Mouse (Mus musculus) thymus, postnatal 14 days (tissue): ENCODE measurements at regions not wholly inside any gene's neighbourhood (a gene's known extent, or its start where the extent isn't known, plus 50 kb on each side); places are given as distances from the start of the nearest gene placed in this dataset.

ENCODE experiments used
- DNase-seq: peaks from one replicate; pipeline ENCODE4 v3.0.0; 2021

DNA sequence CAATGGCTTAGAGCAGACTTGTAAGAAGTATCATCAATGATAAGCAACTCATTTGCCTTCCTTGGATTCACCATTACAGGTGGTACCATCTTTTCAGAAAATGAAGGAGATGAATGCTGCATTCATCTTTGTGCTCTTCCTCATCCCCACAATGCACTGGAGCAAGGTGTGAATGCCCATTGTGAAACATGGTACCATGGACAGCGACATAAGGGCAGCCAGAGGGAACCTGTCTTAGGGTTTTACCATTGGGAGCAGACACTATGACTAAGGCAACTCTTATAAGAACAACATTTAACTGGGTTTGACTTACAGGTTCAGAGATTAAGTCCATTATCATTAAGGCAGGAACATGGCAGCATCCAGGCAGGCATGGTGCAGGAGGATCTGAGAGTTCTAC is 60.1 kb upstream of the Kcnj6 start:
- no peak for DNase-seq

DNA sequence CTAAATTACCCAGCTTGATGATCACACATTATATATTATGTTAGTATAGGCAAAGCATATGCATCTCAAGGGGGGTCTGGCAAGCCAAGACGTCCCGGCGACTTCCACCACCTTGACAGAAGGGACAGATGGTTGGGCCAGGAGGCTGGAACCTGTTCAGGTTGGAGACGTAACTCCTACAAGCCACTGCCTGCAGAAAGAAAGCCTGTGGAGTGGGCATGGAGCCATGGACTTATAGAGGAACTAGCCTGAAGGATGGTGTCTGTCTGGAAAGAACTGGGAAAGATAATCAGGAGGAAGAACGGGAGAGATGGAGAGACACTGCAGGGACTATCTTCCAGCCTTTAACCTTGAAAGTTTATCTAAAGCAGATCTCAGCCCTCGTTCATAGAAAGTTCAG is 66.9 kb upstream of the Kcnj6 start:
- DNase-seq = no peak

DNA sequence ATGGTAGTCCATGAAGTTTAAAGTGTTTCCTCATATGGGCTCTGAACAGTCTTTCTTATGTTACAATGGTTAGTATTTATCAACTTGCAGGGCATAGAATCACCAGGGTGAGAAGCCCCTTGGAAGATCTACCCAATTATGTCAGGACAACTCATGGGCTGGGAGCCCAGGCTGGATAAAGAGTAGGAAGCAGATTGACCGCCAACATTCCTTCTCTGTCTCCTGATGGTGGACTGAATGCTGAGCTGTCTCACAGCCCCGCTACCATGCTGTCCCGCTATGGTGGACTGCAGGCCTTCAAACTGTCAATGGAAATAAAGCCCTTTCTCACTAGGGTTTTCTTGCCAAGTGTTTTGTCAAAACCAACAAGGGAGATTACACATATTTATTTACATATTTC is 69.2 kb upstream of the Kcnj6 start:
- DNase-seq = no peak

DNA sequence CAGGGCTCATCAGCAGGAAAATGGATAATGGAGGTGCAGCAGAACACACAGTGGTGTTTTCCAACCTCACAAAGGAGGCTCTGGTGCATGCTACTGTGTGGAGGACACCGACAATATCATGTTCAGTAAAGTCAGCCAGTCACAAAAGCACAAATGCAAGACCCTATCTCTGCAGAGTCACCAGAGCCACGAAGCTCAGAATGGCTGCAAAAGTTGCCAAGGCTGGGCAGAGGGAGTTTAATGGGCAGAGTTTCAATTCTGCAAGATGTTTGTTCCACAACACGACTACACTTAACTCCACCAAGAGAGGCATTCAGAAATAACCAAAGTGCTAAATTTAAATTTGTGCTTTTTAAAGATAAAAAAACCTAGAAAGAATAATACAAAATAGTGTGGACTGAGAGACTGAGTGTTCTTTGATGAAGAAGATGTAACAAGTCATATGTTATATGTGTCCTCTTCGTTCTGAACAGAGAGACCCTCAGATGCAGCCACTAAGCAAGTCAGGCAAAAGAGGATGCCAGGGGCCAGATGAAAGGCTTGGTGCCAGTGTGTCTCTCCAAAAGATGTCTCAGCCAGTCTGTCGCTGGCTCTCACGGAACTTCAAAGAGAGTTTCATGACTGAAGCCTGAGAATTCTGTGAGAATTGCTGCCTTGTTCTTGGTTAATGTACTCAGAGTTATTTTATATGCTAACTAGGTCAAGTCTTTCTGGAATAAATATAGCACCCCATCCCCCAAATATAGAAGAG is 95.1 kb upstream of the Kcnj6 start:
- no peak for DNase-seq

DNA sequence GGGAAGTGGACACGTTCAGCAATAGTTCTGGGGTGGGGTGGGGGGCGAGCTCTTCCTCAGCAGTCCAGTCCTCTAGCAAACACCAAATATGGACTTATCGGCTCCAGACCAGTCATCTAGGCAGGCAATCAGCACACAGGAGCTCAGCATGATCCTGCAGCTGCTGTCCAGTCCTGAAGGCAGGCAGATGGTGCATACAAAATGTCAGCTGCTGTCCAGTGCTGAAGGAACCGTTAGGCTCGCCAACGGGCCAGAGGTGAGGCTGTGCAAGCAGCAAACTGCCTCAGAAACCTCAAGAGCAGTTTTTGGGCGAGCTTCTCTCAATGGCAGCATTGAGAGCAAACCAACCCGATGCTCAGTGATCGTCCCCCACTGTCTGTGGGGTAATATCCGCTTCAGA is 96.3 kb upstream of the Kcnj6 start:
- DNase-seq = no peak

DNA sequence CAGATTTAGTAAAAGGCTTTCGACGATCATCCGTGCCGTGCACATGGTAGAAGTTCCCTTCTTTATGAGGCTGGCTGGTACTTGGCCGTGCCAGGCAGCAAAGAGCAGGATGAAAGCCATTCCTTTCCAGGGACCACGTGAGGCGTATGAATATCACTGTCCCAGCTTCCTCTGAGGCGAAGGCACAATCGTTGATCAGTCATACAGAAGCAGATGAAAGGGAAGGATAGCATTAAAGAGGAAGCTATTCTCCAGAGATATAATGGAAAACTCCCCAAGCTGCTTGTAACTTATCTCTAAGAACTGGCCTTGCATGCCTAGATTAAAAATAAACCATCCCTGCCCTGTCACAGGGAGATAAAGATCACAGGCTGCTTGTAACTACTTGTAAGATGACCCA is 103.5 kb upstream of the Kcnj6 start:
- no peak for DNase-seq

DNA sequence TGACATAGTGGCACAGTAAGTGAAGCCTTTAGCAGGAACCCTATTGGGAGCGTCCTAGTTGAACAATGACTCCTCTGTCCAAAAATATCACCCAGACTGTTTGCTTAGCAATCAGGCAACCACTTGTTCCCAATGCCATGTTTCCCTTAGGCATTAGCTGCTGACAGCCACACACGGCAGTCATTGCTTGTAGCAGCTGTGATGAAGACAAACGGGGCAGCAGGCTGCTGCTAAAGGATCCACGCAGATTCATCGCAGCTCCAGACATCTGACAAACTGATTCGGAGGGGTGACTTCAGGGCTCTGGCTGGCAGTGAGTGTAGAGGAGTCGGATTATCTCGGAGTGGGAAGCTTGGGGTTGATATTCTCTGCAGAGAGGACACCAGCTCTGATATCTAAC is 120.0 kb upstream of the Kcnj6 start:
- no peak for DNase-seq

DNA sequence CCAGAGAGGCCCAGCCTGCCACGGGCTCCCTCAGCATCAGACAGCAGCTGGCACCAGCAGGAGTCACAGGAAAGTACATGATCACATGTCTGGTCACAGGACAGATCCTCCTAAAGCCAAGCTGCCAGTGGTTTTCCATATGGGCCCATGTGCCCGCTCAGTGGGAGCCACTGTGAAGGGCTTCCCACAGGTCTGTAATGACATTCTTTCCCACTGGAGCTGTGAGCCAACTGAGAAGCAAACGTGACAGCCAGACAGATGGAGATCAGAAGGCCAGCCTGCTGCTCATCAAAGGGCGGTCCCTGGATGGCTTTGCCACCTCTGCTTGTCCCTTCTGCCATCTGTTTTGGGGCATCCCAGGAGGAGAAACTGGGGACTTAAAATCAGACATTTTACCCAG is 121.8 kb upstream of the Kcnj6 start:
- DNase-seq = no peak

DNA sequence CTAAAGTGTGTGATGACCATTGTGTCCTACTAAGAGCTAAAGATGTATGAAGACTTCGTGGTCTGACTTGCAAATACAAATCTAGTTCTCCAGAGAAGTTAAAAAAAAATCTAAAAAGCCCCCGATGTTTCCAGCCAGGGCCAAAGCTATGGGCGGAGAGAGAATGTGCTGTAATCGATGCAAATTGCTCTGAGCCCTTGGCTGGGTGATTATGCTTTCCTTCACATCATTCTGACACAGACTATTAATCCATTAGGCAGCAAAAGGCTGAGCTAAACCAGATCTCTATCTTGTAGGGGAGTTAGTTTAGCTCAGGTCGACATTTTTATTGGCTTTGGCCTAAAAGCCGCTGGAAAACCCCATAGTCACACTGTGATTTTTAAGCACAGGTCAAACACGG is 124.5 kb upstream of the Kcnj6 start:
- DNase-seq = no peak

DNA sequence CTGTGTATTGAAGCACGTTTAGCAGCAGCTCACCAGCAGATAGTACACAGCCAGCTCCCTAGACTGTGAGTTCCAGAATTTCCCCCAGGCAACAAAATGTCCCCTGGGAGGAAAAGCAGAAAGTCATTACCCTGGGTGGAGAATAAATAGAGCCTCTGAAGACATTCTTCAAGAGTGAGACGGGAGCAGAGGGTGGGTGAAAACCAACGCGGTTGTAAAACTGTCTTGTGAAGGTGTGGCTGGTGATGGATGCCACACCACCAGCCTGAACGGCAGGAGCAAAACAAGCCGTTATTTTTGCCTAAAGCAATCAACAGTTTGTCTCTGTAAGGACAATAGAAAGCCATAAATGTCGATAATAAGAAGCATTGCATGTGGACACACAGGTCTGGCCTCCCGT is 129.7 kb upstream of the Kcnj15 start:
- DNase-seq = no peak

DNA sequence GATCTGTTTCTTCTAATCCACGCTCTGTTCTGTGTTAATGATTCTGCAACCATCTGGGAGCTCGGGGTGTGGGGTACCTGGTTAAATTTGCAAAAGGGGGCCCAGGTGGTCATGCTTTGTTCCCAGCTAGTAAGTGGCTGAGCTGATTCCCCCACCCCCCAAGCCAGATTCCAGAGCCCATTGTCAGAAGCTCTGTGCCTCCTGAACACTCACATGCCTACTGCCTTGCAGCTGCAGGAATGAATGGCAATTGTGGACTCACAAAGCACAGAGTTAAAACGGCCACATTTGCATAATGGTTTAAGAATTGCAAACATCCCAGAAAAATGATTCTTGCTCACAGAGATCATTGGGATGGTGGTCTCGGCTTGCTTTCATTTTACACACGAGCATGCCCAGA is 125.5 kb upstream of the Kcnj15 start:
- DNase-seq = no peak

DNA sequence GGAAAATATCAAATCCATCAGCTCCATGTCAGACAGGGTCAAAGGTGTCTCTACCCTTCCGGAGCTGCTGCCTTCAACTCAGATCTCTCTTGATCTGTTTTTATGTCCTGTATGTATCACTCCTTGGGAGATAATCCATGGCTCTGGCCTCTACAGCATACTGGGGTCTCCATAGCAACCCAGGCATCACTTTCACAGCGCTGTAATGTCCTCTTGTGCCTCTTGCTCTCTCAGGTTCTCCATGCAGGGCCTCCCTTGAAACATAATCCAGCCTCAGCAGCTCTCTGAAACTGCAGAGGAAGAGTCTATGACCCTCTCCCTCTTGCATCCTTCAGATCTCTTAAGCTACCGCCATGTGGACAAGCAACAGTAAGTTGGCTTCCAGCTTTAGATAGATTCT is 118.5 kb upstream of the Kcnj15 start:
- DNase-seq = no peak

DNA sequence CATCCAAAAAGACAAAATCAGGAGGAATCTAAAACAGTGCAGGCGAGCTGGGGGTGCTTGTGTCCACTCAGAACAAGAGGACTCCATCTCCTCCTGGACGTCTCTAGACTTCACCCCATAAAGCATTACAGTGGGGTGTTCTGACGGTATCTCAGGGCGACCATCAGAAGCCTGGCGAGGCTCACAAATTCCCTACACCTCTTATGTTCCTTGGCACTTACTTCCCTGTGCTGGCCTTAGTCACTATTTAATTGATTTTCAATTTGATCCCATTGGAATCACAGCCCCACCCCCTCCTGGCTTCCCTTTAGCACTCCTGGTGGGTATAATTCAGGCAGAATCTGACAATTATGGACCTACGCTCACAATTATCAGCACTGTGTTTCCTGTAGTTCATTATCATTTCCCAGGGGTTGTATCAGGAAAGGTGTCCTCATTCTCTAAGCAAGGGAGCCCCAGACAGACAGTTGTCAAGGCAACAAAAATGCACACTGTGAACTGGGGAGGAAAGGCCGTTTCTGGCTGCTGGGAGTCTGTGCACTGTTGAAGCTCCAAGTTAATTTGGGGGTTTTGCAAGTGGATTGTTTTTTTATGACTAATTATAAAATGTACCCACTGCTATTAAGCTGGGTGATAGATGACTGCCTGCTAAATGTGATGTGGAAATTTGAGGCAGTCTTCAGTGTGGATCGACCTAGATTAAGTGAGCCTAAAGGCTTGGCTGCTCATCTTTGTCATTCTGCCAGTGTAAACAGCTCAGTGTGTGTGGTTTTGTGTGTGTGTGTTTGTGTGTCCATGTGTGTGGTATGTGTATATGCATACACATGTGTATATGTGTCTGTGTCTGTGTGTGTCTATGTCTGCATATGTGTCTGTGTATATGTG is 115.6 kb upstream of the Kcnj15 start:
- DNase-seq = no peak

DNA sequence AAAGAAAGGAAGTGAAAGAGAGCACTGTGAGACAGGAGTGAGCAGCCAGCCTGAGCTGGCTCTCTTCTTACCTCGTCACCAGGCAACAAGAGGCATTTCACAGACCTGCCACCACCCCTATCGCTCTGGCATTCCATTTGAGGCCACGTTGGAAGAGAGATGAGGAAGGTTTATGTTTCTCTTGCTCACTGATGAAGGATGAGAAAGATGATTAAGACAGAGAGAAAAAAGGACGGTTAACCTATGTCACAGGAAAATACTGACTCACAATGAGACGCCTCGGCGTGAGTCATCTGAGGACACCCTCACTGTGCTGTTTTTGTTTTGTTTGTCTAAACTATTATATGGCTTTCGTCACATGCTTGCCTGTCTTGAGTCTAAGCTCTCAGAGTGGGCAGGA is 106.9 kb upstream of the Kcnj15 start:
- DNase-seq = no peak

DNA sequence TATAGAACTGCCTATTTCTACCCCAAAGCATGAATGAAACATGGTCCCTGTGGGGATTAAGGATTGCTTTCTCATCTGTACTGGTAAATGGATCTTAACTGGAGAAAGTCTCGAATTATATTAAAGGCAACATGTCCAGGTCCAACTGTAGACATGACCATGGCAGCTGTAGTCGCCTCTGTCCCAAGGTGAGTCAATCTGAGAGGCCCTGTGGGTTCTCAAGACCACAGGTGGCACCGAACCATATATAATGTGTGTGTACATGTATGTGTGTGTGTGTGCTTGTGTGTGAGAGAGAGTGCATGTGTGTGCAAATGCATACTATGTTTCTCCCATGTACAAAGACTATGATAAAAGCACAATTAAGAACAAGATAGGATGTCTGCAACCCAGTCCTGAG is 105.9 kb upstream of the Kcnj15 start:
- DNase-seq = no peak

DNA sequence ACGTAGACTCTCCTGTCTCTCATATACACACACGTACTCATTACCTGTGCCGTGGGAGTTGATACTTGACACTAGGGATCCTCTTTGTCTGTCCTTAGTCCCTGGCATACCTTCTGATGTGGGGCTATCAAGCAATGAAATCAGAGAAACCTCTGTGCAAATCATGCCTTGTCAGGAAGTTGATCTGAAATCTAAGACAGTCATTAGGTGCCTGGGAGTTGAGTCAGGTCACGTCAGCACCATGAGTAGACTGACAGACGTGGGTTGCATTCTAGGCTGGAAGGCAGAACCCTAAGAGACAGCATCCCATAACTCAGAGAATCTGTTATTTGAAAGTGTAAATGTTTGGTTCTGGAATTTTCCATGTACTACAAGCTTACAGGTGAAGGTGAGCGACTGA is 105.4 kb upstream of the Kcnj15 start:
- DNase-seq = no peak

DNA sequence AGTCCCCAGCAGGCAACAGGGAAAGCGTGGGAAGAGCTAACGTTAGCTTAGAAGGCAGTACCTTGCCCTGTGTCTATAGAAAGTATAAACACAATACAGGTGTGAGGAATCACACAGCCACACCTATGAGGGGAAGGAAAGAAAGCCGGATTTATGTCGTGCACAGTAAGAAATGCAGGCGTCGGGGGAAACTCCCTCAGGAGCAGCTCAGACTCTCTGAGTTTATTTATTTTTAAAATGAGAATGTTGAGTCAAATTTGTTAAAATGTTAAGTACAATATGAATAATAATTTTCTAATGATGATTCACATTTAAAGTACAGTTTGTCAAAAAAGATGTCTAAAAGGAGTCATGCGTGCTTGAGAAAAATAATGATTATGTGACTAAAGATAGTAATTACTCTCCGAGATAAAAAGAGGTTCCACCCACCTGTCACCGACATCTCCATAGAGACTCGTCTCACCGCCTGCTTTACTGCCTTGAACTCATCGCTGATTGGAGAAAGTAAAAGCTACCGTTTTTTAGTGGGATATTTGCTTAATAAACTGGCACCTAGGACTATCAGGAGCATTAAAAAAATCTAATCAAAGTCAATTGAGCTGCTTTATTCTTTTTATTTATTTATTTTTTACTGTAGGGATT is 104.5 kb upstream of the Kcnj15 start:
- DNase-seq = no peak

DNA sequence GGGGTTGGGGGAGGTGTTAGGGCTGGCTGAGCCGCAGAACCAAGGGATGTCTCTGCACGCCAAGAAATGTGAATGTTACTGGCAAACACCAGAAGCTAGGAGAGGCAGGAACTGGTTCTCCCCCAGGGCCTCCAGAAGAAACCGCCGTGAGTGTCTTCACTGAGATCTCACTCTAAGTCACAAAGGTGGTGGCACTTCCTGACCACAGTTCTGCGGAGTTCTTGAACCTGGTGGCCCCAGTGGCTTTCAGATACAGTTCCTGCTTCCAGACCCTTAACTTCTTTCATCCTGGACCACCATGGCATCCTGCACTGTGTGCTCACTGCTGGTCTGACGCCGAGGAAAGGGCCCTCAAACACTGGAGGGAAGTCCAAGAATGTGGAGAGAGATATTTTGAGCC is 89.0 kb upstream of the Kcnj15 start:
- peak; percentile 30 for DNase-seq

DNA sequence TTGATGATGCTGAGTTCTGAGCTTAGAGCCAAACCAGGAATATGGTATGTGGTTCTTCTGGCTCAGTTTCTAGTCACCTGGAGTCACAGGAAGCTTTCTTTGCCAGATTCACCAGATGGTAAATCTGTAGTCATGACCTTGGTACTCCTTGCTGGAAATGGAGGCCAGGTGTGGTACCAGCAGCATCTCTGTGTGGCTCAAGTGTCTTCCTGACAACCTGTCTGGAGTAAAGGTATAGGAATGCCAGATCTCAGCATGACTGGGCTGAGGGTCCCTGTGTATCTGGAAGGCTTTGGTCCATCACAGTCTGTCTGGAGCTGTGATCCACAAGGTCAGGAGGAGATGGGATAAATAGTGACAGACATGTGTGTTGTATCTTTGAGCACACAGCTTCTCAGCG is 88.0 kb upstream of the Kcnj15 start:
- no peak for DNase-seq

DNA sequence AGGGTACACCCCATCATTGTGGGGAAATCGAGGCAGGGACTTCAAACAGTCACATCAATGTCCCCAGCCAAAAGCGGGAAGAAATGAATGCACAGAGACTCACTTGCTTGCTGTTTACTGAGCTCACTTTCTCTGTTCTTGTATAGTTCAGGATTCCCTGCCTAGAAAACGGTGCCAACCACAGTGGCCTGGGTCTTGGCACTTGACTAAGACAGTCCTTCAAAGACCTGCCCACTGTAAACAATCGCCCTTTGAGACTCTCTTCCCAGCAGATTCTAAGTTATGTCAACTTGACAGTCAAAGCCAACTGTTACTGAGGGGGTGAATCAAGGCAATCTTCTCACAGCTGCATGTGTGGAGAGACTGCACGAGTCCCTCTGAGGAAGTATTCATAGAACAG is 76.8 kb upstream of the Kcnj15 start:
- DNase-seq = no peak

DNA sequence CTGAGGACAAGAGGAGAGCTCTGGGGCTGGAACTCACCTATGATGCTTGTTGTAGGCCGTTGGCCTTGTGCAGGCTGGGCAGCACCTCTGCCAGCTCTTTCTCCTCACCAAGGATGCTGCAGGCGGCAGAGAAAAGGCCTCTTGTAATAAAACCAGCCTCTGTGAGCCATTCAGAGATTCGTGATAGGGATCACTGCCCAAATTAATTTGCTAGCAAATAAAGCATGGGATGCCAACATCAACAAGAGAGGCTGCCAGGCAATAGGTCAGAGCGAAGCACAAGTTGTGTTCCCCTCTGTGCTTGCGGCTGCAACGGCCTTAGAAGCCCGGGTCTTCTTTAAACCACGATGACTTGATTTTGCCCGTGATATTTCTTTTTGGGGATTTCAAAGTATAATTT is 72.0 kb upstream of the Kcnj15 start:
- DNase-seq = no peak

DNA sequence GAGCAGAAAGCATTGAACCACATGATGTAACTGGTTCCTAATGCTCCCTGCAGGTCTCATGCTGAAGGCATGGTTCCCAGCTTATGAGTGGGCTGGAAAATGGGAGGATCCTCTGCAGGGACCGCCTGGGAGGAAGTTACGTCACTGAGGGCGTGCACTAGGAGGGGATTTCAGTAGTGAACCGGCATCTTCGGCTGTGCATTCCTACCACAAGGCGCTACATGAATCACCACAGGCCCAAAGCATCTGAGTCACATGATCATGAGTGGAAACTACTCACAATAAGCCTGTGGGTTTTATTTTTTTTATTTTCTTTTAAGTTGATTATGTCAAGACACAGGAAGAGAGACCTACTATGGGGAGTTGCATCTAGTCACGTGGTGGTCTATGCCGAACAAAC is 68.2 kb upstream of the Kcnj15 start:
- DNase-seq = no peak

DNA sequence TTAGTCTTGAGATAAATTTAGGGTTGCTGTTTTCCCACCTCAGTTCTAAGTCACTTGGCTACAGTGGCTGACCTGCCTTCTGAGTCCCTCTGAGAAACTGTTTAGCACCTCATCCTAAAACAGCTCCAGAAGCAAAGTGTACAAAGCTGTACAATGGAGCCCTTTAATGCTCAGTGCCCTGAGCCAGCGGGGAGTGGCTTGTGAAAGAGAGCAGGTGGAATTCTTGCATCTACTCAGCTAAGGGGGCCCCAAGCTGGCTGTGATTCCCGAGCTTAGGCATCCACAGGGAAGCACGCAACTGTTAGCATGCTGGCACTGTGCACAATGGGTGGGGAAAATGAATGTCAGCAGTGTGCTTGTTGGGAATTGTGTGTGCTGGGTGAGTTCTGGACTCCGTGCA is 63.2 kb upstream of the Kcnj15 start:
- DNase-seq = no peak

DNA sequence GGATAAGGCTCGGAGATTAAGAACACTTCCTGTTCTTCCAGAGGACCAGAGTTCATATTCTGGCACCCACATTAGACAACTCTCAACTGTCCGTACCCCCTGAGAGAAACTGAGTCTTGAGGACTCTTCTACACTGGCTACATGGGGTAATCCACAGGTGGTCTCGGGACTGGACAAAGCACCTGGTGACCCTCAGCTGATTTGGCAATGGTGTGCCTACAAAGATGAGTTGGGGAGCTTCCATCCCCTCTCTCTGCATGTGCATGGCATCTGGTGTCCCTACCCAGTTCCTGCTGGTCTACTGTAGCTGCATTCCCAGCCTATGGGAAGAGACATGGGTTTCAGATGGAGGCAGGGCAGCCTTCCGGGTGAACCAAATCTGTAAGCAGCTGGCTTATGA is 61.2 kb upstream of the Kcnj15 start:
- DNase-seq = no peak
